Mouse (Mus musculus) hindbrain, embryonic 13.5 days (tissue): ENCODE results near the gene B4galt1. TPM values are rescaled to one million over a fixed set of nuclear protein-coding genes. Genes with fewer than 3 reads are reported as not detected.

Experiments
- ATAC-seq: fragments of 200-750 bp; cut with Nextera tagmentation; 2 replicates; pipeline ENCODE4 v1.8.0; 2017; ENCODE audit warnings: moderate TSS enrichment; ENCODE audit not compliant: low FRiP score
- H3K27ac ChIP-seq: fragments of 300-500 bp; sonication (generic); 2 replicates; pipeline ENCODE4 v1.5.1; 2015; ENCODE audit warnings: inconsistent platforms, mild to moderate bottlenecking, moderate library complexity
- H3K27me3 ChIP-seq: fragments of 300-500 bp; sonication (generic); 2 replicates; pipeline ENCODE4 v1.6.1; 2015; ENCODE audit warnings: mild to moderate bottlenecking, inconsistent platforms
- H3K36me3 ChIP-seq: fragments of 300-500 bp; sonication (generic); 2 replicates; pipeline ENCODE4 v1.6.1; 2015; ENCODE audit warnings: mild to moderate bottlenecking, inconsistent platforms
- H3K4me1 ChIP-seq: fragments of 300-500 bp; sonication (generic); replicated peaks from 2 replicates; pipeline ENCODE4 v1.6.1; 2015; ENCODE audit warnings: inconsistent platforms
- H3K4me2 ChIP-seq: fragments of 300-500 bp; sonication (generic); 2 replicates; pipeline ENCODE4 v1.6.1; 2015; ENCODE audit warnings: inconsistent platforms, mild to moderate bottlenecking, moderate library complexity
- H3K4me3 ChIP-seq: fragments of 300-500 bp; sonication (generic); 2 replicates; pipeline ENCODE4 v1.5.1; 2015; ENCODE audit warnings: mild to moderate bottlenecking, inconsistent platforms
- H3K9ac ChIP-seq: fragments of 300-500 bp; sonication (generic); 2 replicates; pipeline ENCODE4 v1.6.1; 2015; ENCODE audit warnings: mild to moderate bottlenecking, inconsistent platforms
- H3K9me3 ChIP-seq: fragments of 300-500 bp; sonication (generic); 2 replicates; pipeline ENCODE4 v1.6.1; 2016; ENCODE audit warnings: inconsistent platforms
- WGBS: fragments of 180-500 bp; shearing (Covaris S2); methylation state at CpG from one replicate; pipeline ENCODE4 v1.1.7; 2015; 5-methylcytosine and 5-hydroxymethylcytosine counted together
- polyA plus RNA-seq: library from polyadenylated mRNA; unstranded; fragments of >200 nt; fragmentation: Nextera tagmentation; extraction: Ambion mirVana; gene quantifications from 2 replicates; pipeline ENCODE4 v1.2.1, GENCODE M21; 2015

B4galt1 gene
- polyA plus RNA-seq, 1 experiment from 2014 or later = 9.6 TPM

DNA sequence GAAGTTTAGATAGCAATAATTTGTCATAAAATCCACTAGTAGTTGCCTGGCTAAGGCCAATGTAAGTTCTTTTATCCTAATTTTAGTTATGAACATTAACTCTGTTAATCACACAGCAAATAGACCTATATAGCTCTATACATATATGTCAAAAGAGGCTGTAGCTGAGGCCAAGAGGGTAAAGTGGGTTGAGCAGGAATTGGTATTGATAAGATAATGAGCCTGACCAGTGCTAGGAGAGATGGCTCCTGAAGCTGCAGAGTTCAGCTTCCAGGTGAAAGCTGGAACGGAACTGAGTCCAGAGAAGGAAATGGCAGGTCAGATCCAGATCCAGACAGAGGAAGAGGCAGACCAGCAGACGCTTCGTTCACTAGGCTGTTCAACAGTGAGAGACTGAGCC, 9.5 kb upstream of the B4galt1 start:
- ATAC-seq = no peak
- no peaks in the 10 kb centered on the region for H3K9me3 ChIP-seq
- H3K4me2 ChIP-seq = no peak overlapping the region
- H3K27ac ChIP-seq = no peak overlapping the region
- no peaks in the 10 kb centered on the region for H3K27me3 ChIP-seq
- no peak overlapping the region for H3K9ac ChIP-seq
- H3K36me3 ChIP-seq = no peaks in the 10 kb centered on the region
- H3K4me3 ChIP-seq = no peak overlapping the region
- WGBS = 89% methylated on average over 3 of the region's 3 CpGs
- no peaks in the 10 kb centered on the region for H3K4me1 ChIP-seq

DNA sequence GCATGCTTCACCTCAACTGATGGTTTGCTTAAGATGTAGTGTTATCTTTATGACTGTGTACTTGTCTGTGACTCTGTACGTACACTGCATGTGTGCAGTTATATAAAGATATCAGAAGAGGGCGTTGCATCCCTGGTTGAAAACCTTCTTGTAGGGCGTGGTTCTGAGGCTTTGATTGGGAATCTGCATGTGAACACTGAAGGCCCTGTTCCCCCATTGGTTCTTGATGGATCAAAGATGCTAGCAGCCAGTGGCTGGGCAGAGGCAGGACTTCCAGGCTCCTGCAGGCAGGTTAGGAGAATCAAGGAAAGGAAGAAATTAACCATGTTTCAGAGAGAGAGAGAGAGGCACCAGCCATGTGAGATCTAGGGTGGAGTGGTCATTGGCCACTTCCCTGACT, 7.3 kb upstream of the B4galt1 start:
- no peak for ATAC-seq
- no peaks in the 10 kb centered on the region for H3K36me3 ChIP-seq

DNA sequence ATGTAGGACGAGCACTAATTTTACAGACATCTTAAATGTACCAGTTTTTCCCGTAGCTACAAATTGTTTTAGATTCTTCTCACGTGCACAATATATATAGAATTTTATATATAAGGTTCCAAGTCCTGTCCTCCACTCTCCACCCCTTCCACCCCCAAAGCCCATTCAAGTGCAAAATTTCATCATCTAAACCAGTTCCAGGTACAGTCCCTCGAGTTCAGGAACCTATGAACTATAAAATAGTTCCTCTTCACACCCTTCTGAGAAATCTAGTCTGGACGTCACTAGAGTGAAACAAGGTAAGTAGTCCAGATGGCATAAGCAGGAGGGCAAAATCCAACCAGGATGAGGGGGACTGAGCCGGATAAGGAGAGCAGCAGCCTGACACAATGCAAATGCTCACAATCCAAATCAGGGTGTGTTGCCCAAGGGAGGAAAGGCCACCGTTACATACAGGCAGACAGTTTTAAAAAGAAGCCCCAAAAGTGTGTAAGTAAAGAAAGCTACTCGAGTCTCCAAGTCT, 4.1 kb upstream of the B4galt1 start:
- H3K9ac ChIP-seq = no peak overlapping the region
- no peak overlapping the region for H3K4me2 ChIP-seq
- H3K27me3 ChIP-seq = no peaks in the 10 kb centered on the region
- no peak overlapping the region for H3K4me3 ChIP-seq
- WGBS = 84% methylated on average over 8 of the region's 8 CpGs
- no peak for ATAC-seq
- no peaks in the 10 kb centered on the region for H3K36me3 ChIP-seq
- no peaks in the 10 kb centered on the region for H3K9me3 ChIP-seq
- H3K27ac ChIP-seq = no peak overlapping the region
- H3K4me1 ChIP-seq = peaks cover 12% of the 10 kb centered on the region

More for the DNA sequence above, 7.3 kb upstream of the B4galt1 start:
- Histone ChIP-seq H3K4me3 (no peak overlapping the region), H3K9me3 (no peaks in the 10 kb centered on the region), H3K4me2 (no peak overlapping the region), H3K9ac (no peak overlapping the region), H3K27me3 (no peaks in the 10 kb centered on the region), H3K4me1 (no peaks in the 10 kb centered on the region), H3K27ac (no peak overlapping the region)
- 88% methylated on average over 3 of the region's 3 CpGs for WGBS

DNA sequence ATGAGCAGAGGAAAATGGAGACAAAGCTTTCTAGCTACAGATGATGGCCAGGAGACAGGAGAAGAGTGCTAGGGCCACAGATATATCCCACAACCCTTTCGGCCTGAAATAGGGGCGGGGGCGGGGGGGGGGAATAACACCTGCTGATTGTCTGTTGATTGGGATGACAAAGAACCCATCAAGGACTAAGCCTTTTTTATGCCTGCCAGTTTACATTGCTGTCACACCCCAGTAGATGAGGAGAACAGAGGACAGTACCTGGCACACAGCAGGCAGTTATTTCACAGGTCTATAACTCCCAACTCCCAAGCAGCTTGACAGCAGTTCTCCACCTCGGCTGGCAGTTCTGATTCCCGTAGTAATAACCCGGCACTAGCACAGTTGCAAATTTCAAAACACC, 2.8 kb upstream of the B4galt1 start:
- Histone ChIP-seq H3K36me3 (no peaks in the 10 kb centered on the region), H3K4me1 (peaks cover 25% of the 10 kb centered on the region), H3K9me3 (no peaks in the 10 kb centered on the region), H3K4me3 (no peak overlapping the region), H3K9ac (no peak overlapping the region), H3K27ac (no peak overlapping the region), H3K27me3 (no peaks in the 10 kb centered on the region), H3K4me2 (no peak overlapping the region)
- no peak for ATAC-seq
- WGBS = 76% methylated on average over 6 of the region's 6 CpGs

DNA sequence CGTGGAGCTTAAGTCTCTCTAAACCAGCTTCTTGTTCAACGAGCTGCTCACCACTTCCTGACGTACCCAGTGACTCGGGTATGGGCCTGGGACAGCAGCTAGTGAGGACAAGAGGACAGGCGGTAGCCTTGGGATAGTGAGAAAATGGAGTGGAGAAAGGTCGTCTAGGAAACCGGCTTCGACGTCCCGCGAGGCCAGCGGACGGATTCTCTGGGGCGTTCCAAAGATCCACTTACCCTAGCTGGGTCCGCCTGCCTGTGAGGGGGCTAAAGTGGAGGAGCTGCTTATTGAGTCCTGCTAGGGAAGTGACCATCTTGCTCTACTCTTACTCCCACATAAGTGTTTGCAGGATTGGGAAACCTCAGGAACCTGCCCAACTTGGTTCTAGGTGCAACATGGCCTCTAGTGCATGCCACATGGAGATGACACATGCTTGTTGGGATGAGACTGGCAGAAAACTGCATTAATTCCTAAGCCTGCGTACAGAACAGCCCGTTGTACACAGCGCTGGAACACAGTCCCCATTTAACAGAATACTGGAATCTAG, 655 bp upstream of the B4galt1 start:
- Histone ChIP-seq H3K36me3 (no peaks in the 10 kb centered on the region), H3K27ac (peak overlapping the region; percentile 90), H3K9ac (peak overlapping the region; percentile 89), H3K4me3 (peak overlapping the region; percentile 73), H3K4me2 (peak overlapping the region; percentile 81), H3K4me1 (peaks cover 42% of the 10 kb centered on the region), H3K9me3 (no peaks in the 10 kb centered on the region), H3K27me3 (no peaks in the 10 kb centered on the region)
- 0 out of 2 replicates have a peak, but pooled peaks have one; percentile 5 for ATAC-seq
- 13% methylated on average over 18 of the region's 18 CpGs for WGBS

DNA sequence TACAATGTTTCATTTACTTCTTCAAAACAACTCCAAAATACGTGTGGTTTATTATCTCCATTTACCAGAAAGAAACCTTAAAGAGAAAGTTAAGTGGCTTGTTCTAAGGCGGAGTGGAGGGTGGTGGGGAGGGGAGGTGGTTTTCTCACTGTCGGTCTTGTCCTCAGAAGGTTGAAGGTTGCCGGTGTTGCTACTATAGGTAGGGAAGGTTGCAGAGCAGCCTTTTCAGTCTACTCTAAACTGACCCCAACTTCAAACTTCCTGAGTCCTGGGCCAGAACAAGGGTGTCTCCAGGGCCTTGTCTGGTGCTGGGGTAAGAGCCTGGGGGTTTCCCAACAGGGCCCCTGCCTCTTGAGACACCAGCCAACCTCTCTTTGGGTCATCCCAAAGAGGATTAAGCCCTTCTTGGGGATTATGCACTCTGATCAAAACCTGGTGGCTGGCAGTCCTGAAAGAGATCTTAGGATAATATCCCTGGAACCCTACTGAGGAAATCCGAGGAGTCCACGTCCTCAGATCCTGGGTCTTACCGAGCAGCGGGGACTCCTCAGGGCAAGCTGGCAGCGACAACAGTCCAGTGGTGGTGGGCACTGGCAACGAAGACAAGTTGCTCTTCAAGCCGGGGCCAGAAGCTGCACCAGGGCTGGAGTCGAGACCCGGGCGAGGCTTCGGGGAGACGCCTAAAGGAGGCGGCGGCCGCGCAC, 792 bp downstream of the B4galt1 start:
- no peak; the same call in 1 of the 2 replicates for ATAC-seq
- no peaks in the 10 kb centered on the region for H3K9me3 ChIP-seq
- peak overlapping the region; percentile 90 for H3K27ac ChIP-seq
- H3K9ac ChIP-seq = peak overlapping the region; percentile 89
- WGBS = 1% methylated on average over 19 of the region's 20 CpGs
- peaks cover 43% of the 10 kb centered on the region for H3K4me1 ChIP-seq
- H3K4me2 ChIP-seq = peak overlapping the region; percentile 81
- no peaks in the 10 kb centered on the region for H3K36me3 ChIP-seq
- no peaks in the 10 kb centered on the region for H3K27me3 ChIP-seq
- H3K4me3 ChIP-seq = peak overlapping the region; percentile 73

DNA sequence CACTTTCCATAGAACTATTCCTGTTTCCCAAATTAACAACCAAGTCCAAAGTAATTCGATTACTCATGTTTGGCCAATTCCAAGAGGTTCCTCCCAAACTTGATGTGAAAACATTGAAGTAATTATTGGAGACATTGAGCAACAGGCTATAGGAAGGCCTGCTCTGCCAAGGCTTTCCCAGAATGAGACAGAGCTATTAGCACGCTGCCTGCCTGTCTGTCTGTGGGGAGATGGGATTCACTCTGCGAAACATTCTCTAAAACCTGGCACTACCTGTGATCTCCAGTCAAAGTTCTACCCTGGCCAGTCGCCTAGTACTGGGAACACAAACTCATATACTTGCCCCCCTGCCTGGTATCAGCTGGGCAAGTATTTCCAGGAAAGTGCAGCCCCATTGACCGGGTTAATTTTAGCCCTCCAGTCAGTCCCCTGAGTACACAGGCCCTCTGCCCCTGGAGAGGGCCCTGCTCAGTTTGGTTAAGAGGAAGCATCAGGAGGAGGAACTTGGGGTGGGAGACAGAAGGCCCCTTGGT, 1.5 kb downstream of the B4galt1 start:
- Histone ChIP-seq H3K4me1 (peaks cover 43% of the 10 kb centered on the region), H3K27ac (peak overlapping the region; percentile 13; the same call in 1 of the 2 replicates), H3K36me3 (no peaks in the 10 kb centered on the region), H3K9me3 (no peaks in the 10 kb centered on the region), H3K4me2 (peak overlapping the region; percentile 81), H3K27me3 (no peaks in the 10 kb centered on the region), H3K4me3 (peak overlapping the region; percentile 73), H3K9ac (peak overlapping the region; percentile 89)
- WGBS = 49% methylated on average over 5 of the region's 5 CpGs
- no peak for ATAC-seq

DNA sequence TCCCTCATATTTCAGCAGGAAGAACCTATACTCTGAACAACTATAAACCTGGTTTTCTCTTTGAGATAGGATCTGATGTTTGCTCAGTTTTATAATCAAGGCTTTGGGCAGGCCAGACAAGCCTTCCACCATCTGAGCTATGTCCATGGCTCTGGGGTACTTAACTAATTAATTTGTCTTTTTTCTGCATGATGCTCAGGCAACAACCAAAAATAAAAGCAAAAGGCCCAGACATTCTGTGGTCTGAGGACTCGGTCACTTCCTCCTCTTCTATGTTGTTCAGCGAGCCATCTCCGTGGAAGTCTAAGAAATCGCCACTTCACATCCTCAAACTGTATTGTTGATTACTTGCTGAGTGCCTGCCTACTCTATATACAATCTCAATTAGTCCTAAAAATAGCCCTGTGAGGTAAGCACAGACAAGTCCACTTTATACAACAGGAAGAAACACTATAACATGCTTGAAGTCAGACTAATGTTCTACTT, 2.0 kb downstream of the B4galt1 start:
- Histone ChIP-seq H3K4me1 (peaks cover 43% of the 10 kb centered on the region), H3K9me3 (no peaks in the 10 kb centered on the region), H3K27me3 (no peaks in the 10 kb centered on the region), H3K4me2 (peak overlapping the region; percentile 81), H3K4me3 (peak overlapping the region; percentile 73), H3K36me3 (no peaks in the 10 kb centered on the region), H3K27ac (no peak overlapping the region; the same call in 1 of the 2 replicates), H3K9ac (peak overlapping the region; percentile 53; the same call in 1 of the 2 replicates)
- 70% methylated on average over 4 of the region's 4 CpGs for WGBS
- no peak for ATAC-seq

DNA sequence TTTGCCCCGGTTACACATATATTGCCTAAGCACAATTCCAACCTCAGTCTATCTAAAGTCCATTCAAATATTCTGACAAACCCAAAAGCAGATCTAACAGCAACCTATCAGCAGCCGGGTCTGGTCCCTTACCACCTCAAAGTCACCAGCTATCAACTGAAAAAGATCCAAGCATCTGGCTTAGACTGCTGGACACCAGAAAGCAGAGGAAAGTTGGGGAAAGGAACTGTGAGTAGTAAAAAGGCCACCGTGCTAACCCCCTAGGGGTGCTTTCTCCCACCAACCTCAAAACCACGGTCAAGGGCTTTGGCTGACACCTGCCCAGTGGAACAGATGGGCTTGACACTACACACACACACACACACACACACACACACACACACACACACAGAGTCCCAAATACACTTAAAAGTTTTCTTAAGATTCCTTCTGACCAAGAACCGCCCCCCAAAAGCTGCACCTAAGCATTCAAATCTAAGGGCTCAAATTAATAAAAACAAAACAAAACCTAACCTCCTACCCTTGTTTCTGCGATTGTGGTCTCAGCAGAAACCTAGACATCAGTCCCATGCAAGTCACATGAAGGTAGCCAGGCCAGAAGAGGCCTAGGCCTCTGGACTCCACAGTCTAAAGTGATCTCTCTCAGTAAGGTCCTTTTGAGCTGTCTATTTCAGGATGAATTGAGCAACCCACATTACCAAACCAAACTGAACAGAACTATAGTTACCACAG, 2.6 kb downstream of the B4galt1 start:
- H3K4me2 ChIP-seq = peak overlapping the region; percentile 81
- no peak overlapping the region for H3K27ac ChIP-seq
- no peaks in the 10 kb centered on the region for H3K27me3 ChIP-seq
- H3K9ac ChIP-seq = peak overlapping the region; percentile 39; the same call in 1 of the 2 replicates
- 78% methylated on average over 6 of the region's 6 CpGs for WGBS
- no peaks in the 10 kb centered on the region for H3K36me3 ChIP-seq
- peak overlapping the region; percentile 73 for H3K4me3 ChIP-seq
- no peaks in the 10 kb centered on the region for H3K9me3 ChIP-seq
- H3K4me1 ChIP-seq = peaks cover 43% of the 10 kb centered on the region
- ATAC-seq = no peak

DNA sequence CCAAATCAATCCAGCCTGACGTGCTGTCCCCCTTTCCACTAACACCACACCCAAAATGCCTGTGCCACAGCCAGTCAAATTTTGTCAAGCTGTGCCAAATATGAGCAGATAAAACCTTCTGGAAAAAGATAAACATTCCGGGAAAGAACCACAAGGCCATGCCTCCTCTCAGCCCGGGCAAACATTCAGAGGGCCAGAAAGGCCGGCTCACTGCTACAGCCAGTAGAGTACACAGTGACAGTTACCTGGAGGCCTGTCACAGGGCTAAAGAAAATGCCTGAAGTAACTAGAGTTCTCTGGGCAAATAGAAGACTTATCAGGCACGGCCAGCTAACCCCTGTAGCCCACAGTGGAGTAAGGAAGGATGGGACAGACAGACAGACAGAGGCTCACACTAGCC, 3.2 kb downstream of the B4galt1 start:
- no peaks in the 10 kb centered on the region for H3K9me3 ChIP-seq
- no peak overlapping the region for H3K4me3 ChIP-seq
- ATAC-seq = no peak
- WGBS = 84% methylated on average over 5 of the region's 5 CpGs
- 0 out of 2 replicates have a peak overlapping the region, but pooled peaks have one; percentile 30 for H3K9ac ChIP-seq
- no peaks in the 10 kb centered on the region for H3K27me3 ChIP-seq
- H3K27ac ChIP-seq = no peak overlapping the region
- H3K4me1 ChIP-seq = peaks cover 44% of the 10 kb centered on the region
- H3K36me3 ChIP-seq = no peaks in the 10 kb centered on the region
- H3K4me2 ChIP-seq = no peak overlapping the region

DNA sequence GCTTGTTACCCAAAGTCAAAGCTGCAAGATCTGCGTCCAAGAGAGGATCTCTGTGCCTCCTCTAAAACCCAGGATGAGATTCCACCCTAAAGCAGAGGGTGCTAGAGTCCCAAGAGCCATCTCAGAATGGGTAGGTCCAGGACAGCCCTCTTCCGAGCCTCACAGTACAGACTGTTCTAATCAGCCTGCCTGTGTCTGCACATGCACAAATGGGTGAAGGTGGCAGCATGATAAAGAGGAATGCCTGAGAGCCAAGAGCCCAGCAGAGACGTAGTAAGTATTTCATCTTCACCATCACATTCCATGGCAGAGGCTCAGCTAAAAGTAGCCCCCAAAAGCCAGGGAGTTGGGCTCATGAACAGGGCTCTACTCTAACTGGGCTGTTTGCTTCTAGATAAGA, 4.3 kb downstream of the B4galt1 start:
- no peak overlapping the region for H3K9ac ChIP-seq
- no peak overlapping the region for H3K4me2 ChIP-seq
- 90% methylated on average over 3 of the region's 3 CpGs for WGBS
- no peaks in the 10 kb centered on the region for H3K36me3 ChIP-seq
- no peaks in the 10 kb centered on the region for H3K27me3 ChIP-seq
- H3K4me3 ChIP-seq = no peak overlapping the region
- H3K4me1 ChIP-seq = peaks cover 49% of the 10 kb centered on the region
- ATAC-seq = no peak
- H3K9me3 ChIP-seq = no peaks in the 10 kb centered on the region
- no peak overlapping the region for H3K27ac ChIP-seq

DNA sequence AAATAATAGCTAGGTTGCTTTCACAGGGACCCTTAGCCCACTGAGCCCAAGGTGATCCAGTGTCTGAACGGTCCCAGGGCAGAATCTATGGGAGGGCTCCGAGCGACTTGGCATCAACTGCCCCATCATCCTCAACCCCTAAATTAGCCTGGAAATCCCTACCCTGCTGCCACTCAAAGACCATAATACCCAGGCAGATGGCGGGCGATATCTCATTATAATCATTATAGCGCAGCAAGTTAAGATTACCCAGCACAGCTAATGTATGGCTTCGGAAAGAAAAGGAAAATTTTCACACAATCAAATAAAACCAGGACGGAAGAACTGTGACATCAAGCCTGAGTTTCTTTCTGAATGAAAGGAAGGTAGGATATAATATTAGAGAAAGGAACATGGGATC, 5.6 kb downstream of the B4galt1 start:
- Histone ChIP-seq H3K36me3 (no peaks in the 10 kb centered on the region), H3K4me1 (peaks cover 56% of the 10 kb centered on the region), H3K27me3 (no peaks in the 10 kb centered on the region), H3K9me3 (no peaks in the 10 kb centered on the region), H3K27ac (no peak overlapping the region), H3K4me2 (no peak overlapping the region), H3K9ac (no peak overlapping the region), H3K4me3 (no peak overlapping the region)
- ATAC-seq = no peak
- WGBS = 81% methylated on average over 8 of the region's 8 CpGs
